Mouse (Mus musculus): Measurements from ENCODE around the gene Lrrc8d.

GRCm38 (mm10) chr5:105787577-105787976, 87.8 kb downstream of the Lrrc8d start:
- TF ChIP-seq CTCF (IDR thresholded peaks at IDR 0.05; ENCODE audit: low read depth) (no peak), EP300 (IDR thresholded peaks at IDR 0.05; ENCODE audit: low read depth) (no peak)

Measured in heart, postnatal 0 days (tissue).